Mouse (Mus musculus) heart, embryonic 14.5 days (tissue): ENCODE results near the gene Usp20. TPM values are rescaled to one million over a fixed set of nuclear protein-coding genes. Genes with fewer than 3 reads are reported as not detected.

Experiments used
- ATAC-seq: fragments of 200-750 bp; cut with Nextera tagmentation; 2 replicates; pipeline ENCODE4 v1.8.0; 2017; ENCODE audit warnings: low read depth, moderate TSS enrichment; ENCODE audit not compliant: insufficient number of reproducible peaks, insufficient read depth, low FRiP score
- H3K27ac ChIP-seq, 2 experiments: fragments of 200-500 bp in 1 of 2; fragments of 300-500 bp in 1 of 2; sonication (generic) in 1 of 2; replicated peaks in 1 of 2; 2 replicates each; pipeline ENCODE4 v1.5.1; 2012 to 2014; ENCODE audit warnings: low read depth in 2 of 2, low read length in 2 of 2, control low read depth in 1 of 2, mild to moderate bottlenecking in 1 of 2, mixed read lengths in 1 of 2; ENCODE audit not compliant: control insufficient read depth in 1 of 2, insufficient read depth in 1 of 2
- H3K27me3 ChIP-seq: fragments of 300-500 bp; sonication (generic); 2 replicates; pipeline ENCODE4 v1.6.1; 2014; ENCODE audit warnings: mild to moderate bottlenecking, low read length, control low read depth; ENCODE audit not compliant: control insufficient read depth, insufficient read depth
- H3K36me3 ChIP-seq: fragments of 300-500 bp; sonication (generic); 2 replicates; pipeline ENCODE4 v1.6.1; 2014; ENCODE audit warnings: mild to moderate bottlenecking, control low read depth, low read length, mixed read lengths; ENCODE audit not compliant: control insufficient read depth, insufficient read depth
- H3K4me1 ChIP-seq, 2 experiments: fragments of 200-500 bp in 1 of 2; fragments of 300-500 bp in 1 of 2; sonication (generic) in 1 of 2; 2 replicates each; pipeline ENCODE4 v1.6.1; 2012 to 2014; ENCODE audit warnings: low read length in 2 of 2, control low read depth in 1 of 2, mixed read lengths in 1 of 2; ENCODE audit not compliant: control insufficient read depth in 2 of 2, insufficient read depth in 2 of 2
- H3K4me2 ChIP-seq: fragments of 300-500 bp; sonication (generic); 2 replicates; pipeline ENCODE4 v1.6.1; 2014; ENCODE audit warnings: mild to moderate bottlenecking, low read length
- H3K4me3 ChIP-seq, 2 experiments: fragments of 200-500 bp in 1 of 2; fragments of 300-500 bp in 1 of 2; sonication (generic) in 1 of 2; 2 replicates each; pipeline ENCODE4 v1.5.1; 2012 to 2014; ENCODE audit warnings: low read length in 2 of 2, mild to moderate bottlenecking in 2 of 2, control low read depth in 1 of 2, low read depth in 1 of 2, moderate library complexity in 1 of 2; ENCODE audit not compliant: control insufficient read depth in 1 of 2, insufficient read depth in 1 of 2
- H3K9ac ChIP-seq: fragments of 300-500 bp; sonication (generic); 2 replicates; pipeline ENCODE4 v1.6.1; 2014; ENCODE audit warnings: mild to moderate bottlenecking, low read length
- H3K9me3 ChIP-seq: fragments of 300-500 bp; sonication (generic); 2 replicates; pipeline ENCODE4 v1.6.1; 2016; ENCODE audit warnings: low read length, control low read depth; ENCODE audit not compliant: control insufficient read depth
- WGBS: fragments of 180-500 bp; shearing (Covaris S2); extraction: QIAGEN DNeasy Blood & Tissue Kit; methylation state at CpG from one replicate; pipeline ENCODE4 v1.1.7; 2014; 5-methylcytosine and 5-hydroxymethylcytosine counted together
- polyA plus RNA-seq: library from polyadenylated mRNA; unstranded; fragments of >200 nt; fragmentation: Nextera tagmentation; extraction: Ambion mirVana; gene quantifications from 2 replicates; pipeline ENCODE4 v1.2.1, GENCODE M21; 2014

The Usp20 gene
- polyA plus RNA-seq, 1 experiment from 2014 or later = 35.6 TPM

DNA sequence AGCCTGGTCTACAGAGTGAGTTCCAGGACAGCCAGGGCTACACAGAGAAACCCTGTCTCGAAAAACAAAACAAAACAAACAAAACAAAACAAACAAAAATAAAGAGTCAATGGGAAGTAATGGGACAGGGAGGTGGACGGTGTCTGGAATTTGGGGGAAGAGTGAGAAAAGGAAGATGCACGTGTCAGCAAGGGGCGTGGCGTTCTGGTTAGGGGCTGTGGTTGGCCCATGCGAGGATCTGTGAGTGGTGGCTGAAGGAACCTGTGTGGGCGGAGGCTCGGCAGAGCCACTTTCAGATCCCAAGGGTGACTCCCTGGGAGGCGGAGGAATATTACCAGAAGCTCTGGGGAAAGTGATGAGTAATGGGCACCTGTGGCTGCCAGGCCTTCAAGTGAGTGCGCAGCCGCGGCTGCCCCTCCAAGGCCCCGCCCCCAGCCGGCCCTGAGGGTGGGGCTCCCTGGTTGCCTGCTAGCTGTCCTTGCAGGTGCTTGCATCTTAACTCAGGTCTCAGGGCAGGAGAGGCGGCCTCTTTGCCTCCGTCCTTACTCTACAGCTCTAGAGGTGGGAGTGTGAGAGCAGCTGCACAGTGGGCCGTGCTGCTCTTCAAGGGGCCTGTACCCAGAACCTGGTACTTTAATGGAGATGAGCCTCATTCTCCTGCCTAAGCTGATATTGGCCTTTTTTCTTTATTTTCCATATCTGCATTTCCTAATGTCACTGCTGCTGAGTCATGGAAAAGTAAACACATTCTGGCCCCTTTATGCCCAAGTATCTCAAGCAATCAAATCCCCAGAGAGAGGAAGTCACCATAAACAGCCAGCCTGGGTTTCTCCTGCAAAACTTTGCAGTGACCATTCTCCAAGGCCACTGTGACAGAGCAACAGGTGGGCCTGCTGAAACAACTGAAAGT, 3.3 kb downstream of the Usp20 start:
- Histone ChIP-seq H3K4me3 (no peak overlapping the region), H3K9me3 (no peaks in the 10 kb centered on the region), H3K9ac (no peak overlapping the region), H3K27ac (0 out of 4 replicates have a peak overlapping the region, but pooled peaks of 1 of the 2 experiments have one; percentile 2), H3K27me3 (no peaks in the 10 kb centered on the region), H3K36me3 (peaks cover 7% of the 10 kb centered on the region; the same call in 1 of the 2 replicates), H3K4me1 (peaks cover 14 to 32% of the 10 kb centered on the region in 2 experiments; a peak in 3 of 4 replicates), H3K4me2 (peak overlapping the region; percentile 36)
- no peak for ATAC-seq
- 30% methylated on average over 17 of the region's 17 CpGs for WGBS

- Histone ChIP-seq H3K27me3 (no peaks in the 10 kb centered on the region), H3K9ac (no peak overlapping the region), H3K27ac (no peak overlapping the region), H3K4me3 (no peak overlapping the region), H3K9me3 (no peaks in the 10 kb centered on the region), H3K4me2 (no peak overlapping the region), H3K36me3 (0 out of 2 replicates have a peak, but pooled peaks cover 7% of the 10 kb centered on the region), H3K4me1 (peaks cover 10 to 19% of the 10 kb centered on the region in 2 experiments)
- WGBS = 72% methylated on average over 9 of the region's 9 CpGs
- ATAC-seq = no peak
These were observed 8.1 kb downstream of the Usp20 start for GRCm38 (mm10) chr2:30990221-30990620.

GRCm38 (mm10) chr2:30994853-30995252, 12.8 kb downstream of the Usp20 start:
- H3K9ac ChIP-seq = no peak overlapping the region
- H3K4me1 ChIP-seq = peaks cover 10 to 20% of the 10 kb centered on the region in 2 experiments
- peak overlapping the region; percentile 72; the same call in 1 of the 2 replicates for H3K4me2 ChIP-seq
- H3K9me3 ChIP-seq = no peaks in the 10 kb centered on the region
- WGBS = 84% methylated on average over 4 of the region's 4 CpGs
- H3K36me3 ChIP-seq = peaks cover 15% of the 10 kb centered on the region
- ATAC-seq = no peak
- H3K27ac ChIP-seq = peak overlapping the region; percentile 91 to 93
- H3K27me3 ChIP-seq = no peaks in the 10 kb centered on the region
- H3K4me3 ChIP-seq = no peak overlapping the region

GRCm38 (mm10) chr2:30995432-30995996, 13.4 kb downstream of the Usp20 start:
- H3K4me3 ChIP-seq = peak overlapping the region; percentile 45 to 51
- peaks cover 18% of the 10 kb centered on the region for H3K36me3 ChIP-seq
- 0 out of 2 replicates have a peak, but pooled peaks have one; percentile 39 for ATAC-seq
- H3K4me2 ChIP-seq = peak overlapping the region; percentile 72
- no peaks in the 10 kb centered on the region for H3K9me3 ChIP-seq
- peaks cover 10 to 20% of the 10 kb centered on the region in 2 experiments for H3K4me1 ChIP-seq
- H3K9ac ChIP-seq = peak overlapping the region; percentile 75
- 42% methylated on average over 11 of the region's 11 CpGs for WGBS
- H3K27ac ChIP-seq = peak overlapping the region; percentile 91 to 93
- H3K27me3 ChIP-seq = no peaks in the 10 kb centered on the region

- Histone ChIP-seq H3K4me1 (peaks cover 10 to 20% of the 10 kb centered on the region in 2 experiments), H3K9me3 (no peaks in the 10 kb centered on the region), H3K27me3 (no peaks in the 10 kb centered on the region), H3K27ac (no peak overlapping the region), H3K4me3 (no peak overlapping the region), H3K9ac (no peak overlapping the region), H3K4me2 (peak overlapping the region; percentile 6; the same call in 1 of the 2 replicates), H3K36me3 (peaks cover 48% of the 10 kb centered on the region)
- ATAC-seq = no peak
- 81% methylated on average over 8 of the region's 8 CpGs for WGBS
These were observed 16.6 kb downstream of the Usp20 start for GRCm38 (mm10) chr2:30998443-30999260.

- Histone ChIP-seq H3K9me3 (no peaks in the 10 kb centered on the region), H3K27me3 (no peaks in the 10 kb centered on the region), H3K36me3 (peaks cover 80% of the 10 kb centered on the region), H3K4me2 (no peak overlapping the region), H3K4me3 (no peak overlapping the region), H3K4me1 (peaks cover 18 to 32% of the 10 kb centered on the region in 2 experiments), H3K27ac (no peak overlapping the region), H3K9ac (no peak overlapping the region)
- no peak for ATAC-seq
- 85% methylated on average over 10 of the region's 10 CpGs for WGBS
These were observed 20.8 kb downstream of the Usp20 start for GRCm38 (mm10) chr2:31002857-31003256.

DNA sequence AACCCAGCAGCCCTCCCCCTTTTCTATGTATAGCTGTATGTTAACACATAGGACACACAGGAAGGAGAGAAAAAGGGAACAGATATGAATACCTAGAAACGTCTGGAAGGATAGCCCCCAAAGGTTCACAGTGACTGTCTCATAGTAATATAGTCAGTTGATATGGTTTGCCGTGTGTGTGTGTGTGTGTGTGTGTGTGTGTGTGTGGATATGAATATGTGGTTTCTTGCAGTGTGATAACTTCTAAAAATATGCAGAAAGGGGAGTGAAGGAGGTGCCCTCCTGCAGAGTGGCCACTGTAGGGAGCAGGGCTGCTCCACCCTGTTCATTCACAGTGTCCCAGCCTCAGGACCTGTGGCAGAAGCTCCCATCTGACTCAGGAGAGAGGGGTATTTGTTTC, 23.4 kb downstream of the Usp20 start:
- Histone ChIP-seq H3K9me3 (no peaks in the 10 kb centered on the region), H3K36me3 (peaks cover 88% of the 10 kb centered on the region), H3K27me3 (no peaks in the 10 kb centered on the region), H3K27ac (peak overlapping the region; percentile 91 to 95), H3K4me1 (peaks cover 18 to 27% of the 10 kb centered on the region in 2 experiments), H3K4me2 (peak overlapping the region; percentile 31; the same call in 1 of the 2 replicates), H3K4me3 (no peak overlapping the region), H3K9ac (peak overlapping the region; percentile 18)
- ATAC-seq = no peak
- WGBS = 68% methylated on average over 2 of the region's 2 CpGs
